Mouse (Mus musculus) kidney, adult 2 months (tissue): ENCODE data around the gene Adam34.

Experiments
- CTCF ChIP-seq: fragments of 200-500 bp; conservative IDR thresholded peaks from 2 replicates; pipeline ENCODE4 v1.5.1; 2011; ENCODE audit warnings: low read depth, mild to moderate bottlenecking, control low read depth, low read length, moderate library complexity, mixed read lengths; ENCODE audit not compliant: insufficient read depth, insufficient read length
- POLR2A ChIP-seq: fragments of 200-500 bp; IDR thresholded peaks from one replicate; pipeline ENCODE4 v1.6.1; 2011; ENCODE audit warnings: low read depth, low read length, control low read depth

GRCm38 (mm10) chr8:43709949-43710348, at the start of gene Adam34:
- no peak for TF ChIP-seq CTCF
- TF ChIP-seq POLR2A = no peak
